Mouse (Mus musculus) spleen, adult 2 months (tissue): Measurements from ENCODE around the gene Prph2. TPM values are rescaled to one million over a fixed set of nuclear protein-coding genes. Genes with fewer than 3 reads are reported as not detected.

ENCODE experiments used
- DNase-seq, 2 experiments: peaks; one replicate each; pipeline versions ENCODE4 v3.0.0 to v3.0.0-alpha.2; 2012 to 2021; ENCODE audit warnings: low spot score in 2 of 2, low read depth in 1 of 2
- H3K27ac ChIP-seq: fragments of 200-500 bp; 2 replicates; pipeline ENCODE4 v1.5.1; 2012; ENCODE audit warnings: low read length, inconsistent platforms; ENCODE audit not compliant: insufficient read depth
- H3K27me3 ChIP-seq: fragments of 200-500 bp; 2 replicates; pipeline ENCODE4 v1.6.1; 2012; ENCODE audit warnings: mild to moderate bottlenecking, moderate library complexity, low read length, inconsistent platforms; ENCODE audit not compliant: control insufficient read depth, insufficient read depth
- H3K36me3 ChIP-seq: fragments of 200-500 bp; 2 replicates; pipeline ENCODE4 v1.6.1; 2012; ENCODE audit warnings: mild to moderate bottlenecking, low read length, inconsistent platforms; ENCODE audit not compliant: control insufficient read depth, insufficient read depth
- H3K4me1 ChIP-seq: fragments of 200-500 bp; 2 replicates; pipeline ENCODE4 v1.6.1; 2011; ENCODE audit warnings: inconsistent platforms; ENCODE audit not compliant: control insufficient read depth, insufficient read depth, insufficient read length
- H3K4me3 ChIP-seq: fragments of 200-500 bp; 2 replicates; pipeline ENCODE4 v1.5.1; 2011; ENCODE audit warnings: mild to moderate bottlenecking, inconsistent platforms; ENCODE audit not compliant: insufficient read depth, insufficient read length; ENCODE audit errors: extremely low read depth
- CTCF ChIP-seq: fragments of 200-500 bp; IDR thresholded peaks from 2 replicates; pipeline ENCODE4 v1.5.1; 2011; ENCODE audit warnings: mild to moderate bottlenecking, inconsistent platforms; ENCODE audit not compliant: insufficient read depth, insufficient read length, insufficient replicate concordance; ENCODE audit errors: extremely low read depth
- POLR2A ChIP-seq: fragments of 200-500 bp; IDR thresholded peaks from 2 replicates; pipeline ENCODE4 v1.6.1; 2011; ENCODE audit warnings: low read depth, low read length, inconsistent platforms
- WGBS: fragments of 180-500 bp; shearing (Covaris S2); methylation state at CpG from one replicate; pipeline ENCODE4 v1.1.7; 2018; 5-methylcytosine and 5-hydroxymethylcytosine counted together
- polyA plus RNA-seq: library from polyadenylated mRNA; depleted of rRNA; stranded (reverse); fragments of >200 nt; gene quantifications from 2 replicates; pipeline ENCODE4 v1.2.3, GENCODE M21; 2012; rRNA removed

Gene Prph2
- polyA plus RNA-seq, 1 experiment = not detected

DNA sequence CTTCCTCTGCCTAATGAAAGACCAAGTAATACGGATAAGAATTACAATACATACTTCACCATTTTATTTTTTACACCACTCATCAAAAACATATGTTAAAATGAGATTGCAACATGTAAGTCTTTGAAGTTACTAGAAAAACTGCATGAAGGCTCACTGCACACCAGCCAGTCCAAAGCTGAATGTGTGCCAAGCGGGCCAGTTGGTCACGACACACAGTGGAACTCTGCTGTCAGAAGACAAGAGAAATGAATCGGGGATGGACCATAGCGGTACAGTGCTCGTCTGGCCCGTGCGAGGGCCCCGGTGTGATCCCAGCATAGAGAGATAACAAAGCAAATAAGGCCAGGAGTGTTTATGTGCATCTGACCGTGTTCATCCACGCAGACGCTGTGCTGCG is 52.9 kb downstream of the Prph2 start:
- Histone ChIP-seq H3K4me3 (no peak overlapping the region), H3K36me3 (peaks cover 64% of the 10 kb centered on the region), H3K27ac (no peak overlapping the region), H3K27me3 (no peaks in the 10 kb centered on the region), H3K4me1 (no peaks in the 10 kb centered on the region)
- TF ChIP-seq POLR2A = no peak
- TF ChIP-seq CTCF = no peak
- DNase-seq = no peak
- 98% methylated on average over 13 of the region's 13 CpGs for WGBS

GRCm38 (mm10) chr17:46966892-46967291 is 56.6 kb downstream of the Prph2 start:
- Histone ChIP-seq H3K36me3 (peaks cover 71% of the 10 kb centered on the region), H3K4me3 (no peak overlapping the region), H3K4me1 (no peaks in the 10 kb centered on the region), H3K27me3 (no peaks in the 10 kb centered on the region), H3K27ac (no peak overlapping the region)
- TF ChIP-seq CTCF (no peak), POLR2A (no peak)
- WGBS = 78% methylated on average over 14 of the region's 14 CpGs
- DNase-seq = peak in 1 of 2 experiments; percentile 29

DNA sequence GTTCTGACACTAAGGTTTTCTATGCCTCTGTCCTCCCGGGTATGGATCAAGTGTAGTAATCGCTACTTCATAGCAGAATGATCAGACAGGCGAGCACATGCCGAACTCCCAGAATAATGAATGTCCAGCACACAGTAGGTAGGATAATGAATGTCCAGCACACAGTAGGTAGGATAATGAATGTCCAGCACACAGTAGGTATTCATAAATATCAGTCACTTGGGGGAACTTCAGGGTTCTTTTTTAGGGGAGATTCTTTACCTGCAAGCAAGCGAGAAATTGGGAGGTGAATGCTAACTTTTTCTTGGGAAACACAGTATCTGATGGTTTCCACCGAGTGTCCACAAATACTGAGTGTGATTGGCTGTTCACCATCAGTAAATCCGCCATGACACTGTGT is 62.3 kb downstream of the Prph2 start:
- H3K27me3 ChIP-seq = no peaks in the 10 kb centered on the region
- peaks cover 58% of the 10 kb centered on the region for H3K36me3 ChIP-seq
- H3K4me3 ChIP-seq = no peak overlapping the region
- H3K27ac ChIP-seq = no peak overlapping the region
- whole genome bisulfite sequencing = 96% methylated on average over 7 of the region's 7 CpGs
- DNase-seq = no peak
- TF ChIP-seq POLR2A (no peak), CTCF (no peak)
- no peaks in the 10 kb centered on the region for H3K4me1 ChIP-seq

Other genes with a start within 250 kb of the Prph2 start
- gene Rrp36, start 236.1 kb upstream of the Prph2 start, polyA plus RNA-seq = 25.8 and 32.8 TPM in 2 replicates
- 30.2 and 34.6 TPM in 2 replicates for gene Mea1, start 231.7 kb upstream of the Prph2 start, polyA plus RNA-seq
- gene Klhdc3, start 229.5 kb upstream of the Prph2 start, polyA plus RNA-seq = 57.5 and 69.2 TPM in 2 replicates
- gene Ppp2r5d, start 205.3 kb upstream of the Prph2 start, polyA plus RNA-seq = 28.8 and 34.2 TPM in 2 replicates
- 44.9 and 64.0 TPM in 2 replicates for gene Pex6, start 199.0 kb upstream of the Prph2 start, polyA plus RNA-seq
- gene Gnmt, start 181.3 kb upstream of the Prph2 start, polyA plus RNA-seq = 6.4 and 8.1 TPM in 2 replicates
- gene Cnpy3, start 158.2 kb upstream of the Prph2 start, polyA plus RNA-seq = 55.6 and 62.8 TPM in 2 replicates
- 0.08 and 0.20 TPM in 2 replicates for gene Ptcra, start 146.7 kb upstream of the Prph2 start, polyA plus RNA-seq
- 37.3 and 73.8 TPM in 2 replicates for gene 2310039H08Rik, start 137.8 kb upstream of the Prph2 start, polyA plus RNA-seq
- 13.7 and 14.0 TPM in 2 replicates for gene Rpl7l1, start 127.8 kb upstream of the Prph2 start, polyA plus RNA-seq
- 14.4 and 14.5 TPM in 2 replicates for gene Bicral, start 52.0 kb upstream of the Prph2 start, polyA plus RNA-seq
- gene Tbcc, start 19.8 kb upstream of the Prph2 start, polyA plus RNA-seq = 17.2 and 21.3 TPM in 2 replicates
- 30.8 and 31.3 TPM in 2 replicates for gene Ubr2, start 100.1 kb downstream of the Prph2 start, polyA plus RNA-seq